Mouse (Mus musculus): Measurements from ENCODE around the gene Vps18.

The Vps18 gene

GRCm38 (mm10) chr2:119292281-119292680 lies 3.7 kb downstream of the Vps18 start:
- DNase-seq (ENCODE audit: low spot score in 2 of 2) = no peak

- no peak for DNase-seq (ENCODE audit: low spot score in 2 of 2)
Observed at GRCm38 (mm10) chr2:119292852-119293251, 4.3 kb downstream of the Vps18 start.

- DNase-seq (ENCODE audit: low spot score in 2 of 2) = no peak
Observed at GRCm38 (mm10) chr2:119293311-119293710, 4.8 kb downstream of the Vps18 start.

GRCm38 (mm10) chr2:119293776-119294390 lies 5.3 kb downstream of the Vps18 start:
- no peak for DNase-seq (ENCODE audit: low spot score in 2 of 2)

- no peak for DNase-seq (ENCODE audit: low spot score in 2 of 2)
Observed at GRCm38 (mm10) chr2:119294411-119294810, 5.9 kb downstream of the Vps18 start.

GRCm38 (mm10) chr2:119296756-119297155 lies 8.2 kb downstream of the Vps18 start:
- DNase-seq (ENCODE audit: low spot score in 2 of 2) = no peak

- DNase-seq (ENCODE audit: low spot score in 2 of 2) = no peak
Observed at GRCm38 (mm10) chr2:119297506-119297905, 9.0 kb downstream of the Vps18 start.

- DNase-seq (ENCODE audit: low spot score in 2 of 2) = peak in 1 of 2 experiments; percentile 32
Observed at GRCm38 (mm10) chr2:119298330-119298729, 9.8 kb downstream of the Vps18 start.

- no peak for DNase-seq (ENCODE audit: low spot score in 2 of 2)
Observed at GRCm38 (mm10) chr2:119298839-119299238, 10.3 kb downstream of the Vps18 start.

- DNase-seq (ENCODE audit: low spot score in 2 of 2) = no peak
Observed at GRCm38 (mm10) chr2:119299981-119300818, 11.7 kb downstream of the Vps18 start.

- DNase-seq (ENCODE audit: low spot score in 2 of 2) = no peak
Observed at GRCm38 (mm10) chr2:119300819-119301493, 12.4 kb downstream of the Vps18 start.

GRCm38 (mm10) chr2:119302876-119303275 lies 14.3 kb downstream of the Vps18 start:
- DNase-seq (ENCODE audit: low spot score in 2 of 2) = no peak

GRCm38 (mm10) chr2:119304391-119304790 lies 15.9 kb downstream of the Vps18 start:
- no peak for DNase-seq (ENCODE audit: low spot score in 2 of 2)

GRCm38 (mm10) chr2:119304798-119305208 lies 16.3 kb downstream of the Vps18 start:
- DNase-seq (ENCODE audit: low spot score in 2 of 2) = no peak

GRCm38 (mm10) chr2:119311544-119311943 lies 23.0 kb downstream of the Vps18 start:
- no peak for DNase-seq (ENCODE audit: low spot score in 2 of 2)

- no peak for DNase-seq (ENCODE audit: low spot score in 2 of 2)
Observed at GRCm38 (mm10) chr2:119312380-119312958, 23.9 kb downstream of the Vps18 start.

- DNase-seq (ENCODE audit: low spot score in 2 of 2) = no peak
Observed at GRCm38 (mm10) chr2:119313780-119314479, 25.4 kb downstream of the Vps18 start.

- no peak for DNase-seq (ENCODE audit: low spot score in 2 of 2)
Observed at GRCm38 (mm10) chr2:119314742-119315310, 26.3 kb downstream of the Vps18 start.

GRCm38 (mm10) chr2:119318043-119318710 lies 29.6 kb downstream of the Vps18 start:
- no peak for DNase-seq (ENCODE audit: low spot score in 2 of 2)

- DNase-seq (ENCODE audit: low spot score in 2 of 2) = no peak
Observed at GRCm38 (mm10) chr2:119320571-119320970, 32.0 kb downstream of the Vps18 start.
